Mouse (Mus musculus): ENCODE results near the gene Rnd2. TPM values are rescaled to one million over a fixed set of nuclear protein-coding genes. Genes with fewer than 3 reads are reported as not detected.
"Not testable (repeated sequence)": the region's sequence is repeated elsewhere in the genome, so short reads cannot be mapped to it uniquely, and the experiment has no call there.

Rnd2 gene
- polyA plus RNA-seq, 1 experiment from 2014 or later = 10.3 TPM

DNA sequence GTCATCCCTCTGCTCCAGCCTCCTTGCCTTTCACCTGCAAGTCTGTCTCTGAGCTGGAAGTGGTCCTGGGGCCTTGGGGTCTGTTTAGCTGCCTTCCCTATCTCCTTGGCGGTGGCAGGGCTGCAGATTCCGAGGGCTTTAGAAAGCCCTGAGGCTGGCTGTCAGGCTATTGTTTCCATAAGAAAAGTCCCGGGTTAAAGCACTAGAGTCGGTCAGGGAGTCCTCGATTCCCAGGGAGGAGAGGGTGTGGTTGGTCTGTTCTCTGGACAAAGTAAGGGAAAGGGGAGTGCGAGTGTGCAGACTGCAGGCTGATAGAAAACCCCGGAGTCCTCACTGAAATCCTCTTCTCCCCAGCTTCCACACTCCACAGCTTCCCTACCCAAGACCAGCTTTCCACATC is 5.4 kb downstream of the Rnd2 start:
- Histone ChIP-seq H3K4me3 (replicated peaks; ENCODE audit: low read depth, low read length) (no peak overlapping the region), H3K4me2 (ENCODE audit: low read length) (no peak overlapping the region), H3K27ac (no peak overlapping the region), H3K9ac (ENCODE audit: low read depth, low read length) (no peak overlapping the region), H3K27me3 (ENCODE audit: insufficient read depth, low read length) (no peaks in the 10 kb centered on the region), H3K9me3 (replicated peaks; ENCODE audit: low read length) (no peaks in the 10 kb centered on the region), H3K36me3 (ENCODE audit: insufficient read depth, low read length) (no peaks in the 10 kb centered on the region), H3K4me1 (replicated peaks; ENCODE audit: insufficient read depth, low read length) (peaks cover 5% of the 10 kb centered on the region; the same call in 1 of the 2 replicates)
- no peak for TF ChIP-seq CTCF (IDR thresholded peaks at IDR 0.05; ENCODE audit: low read depth)
- ATAC-seq (replicated peaks; ENCODE audit: low FRiP score, low read depth) = no peak
- WGBS = 49% methylated on average over 7 of the region's 7 CpGs
- DNase-seq (ENCODE audit: low spot score) = no peak

DNA sequence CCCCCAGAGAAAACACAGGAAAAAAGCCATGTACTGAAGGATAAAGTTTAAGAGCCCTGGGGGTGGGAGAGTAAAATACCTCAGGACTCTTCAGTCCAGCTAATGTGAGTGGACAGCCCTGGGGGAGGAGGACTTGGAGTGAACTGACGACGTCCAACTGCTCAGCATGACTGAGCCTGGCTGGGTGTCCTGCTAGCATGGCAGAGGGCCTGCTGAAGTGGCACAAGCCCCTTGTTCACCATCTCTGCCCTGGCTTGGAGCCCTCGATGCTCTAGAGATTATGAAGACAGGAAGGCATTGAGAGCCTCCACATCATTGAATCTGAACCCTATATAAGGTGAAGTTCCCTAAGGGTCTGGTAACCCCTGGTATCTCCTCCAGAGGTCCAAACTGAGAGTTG is 7.1 kb downstream of the Rnd2 start:
- DNase-seq (ENCODE audit: low spot score) = no peak
- ATAC-seq (replicated peaks; ENCODE audit: low FRiP score, low read depth) = no peak
- Histone ChIP-seq H3K4me1 (replicated peaks; ENCODE audit: insufficient read depth, low read length) (no peaks in the 10 kb centered on the region), H3K4me3 (replicated peaks; ENCODE audit: low read depth, low read length) (no peak overlapping the region), H3K27me3 (ENCODE audit: insufficient read depth, low read length) (no peaks in the 10 kb centered on the region), H3K9ac (ENCODE audit: low read depth, low read length) (no peak overlapping the region), H3K27ac (no peak overlapping the region), H3K9me3 (replicated peaks; ENCODE audit: low read length) (no peaks in the 10 kb centered on the region), H3K36me3 (ENCODE audit: insufficient read depth, low read length) (no peaks in the 10 kb centered on the region), H3K4me2 (ENCODE audit: low read length) (no peak overlapping the region)
- TF ChIP-seq CTCF (IDR thresholded peaks at IDR 0.05; ENCODE audit: low read depth) = no peak
- WGBS = 24% methylated on average over 3 of the region's 3 CpGs

DNA sequence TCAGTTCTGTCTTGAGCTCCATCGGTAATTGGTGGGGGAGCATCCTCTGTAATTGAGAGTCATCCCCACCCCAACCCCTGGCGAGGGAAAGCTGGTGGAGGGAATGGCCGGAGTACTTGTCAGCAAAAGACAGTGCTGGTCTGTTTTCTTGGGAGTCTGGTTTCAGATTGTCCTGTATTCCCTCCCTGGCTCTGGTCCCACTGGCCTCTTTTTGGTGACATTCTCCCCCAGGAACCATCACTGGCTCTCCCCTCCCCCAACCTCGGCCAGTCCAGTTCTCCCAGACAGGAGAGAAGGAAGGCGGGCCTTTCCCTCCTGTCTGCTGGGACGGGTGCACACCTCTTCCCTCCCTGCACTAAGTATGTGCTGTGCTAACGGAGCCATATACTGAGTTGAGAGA is 7.5 kb downstream of the Rnd2 start:
- Histone ChIP-seq H3K9me3 (replicated peaks; ENCODE audit: low read length) (no peaks in the 10 kb centered on the region), H3K36me3 (ENCODE audit: insufficient read depth, low read length) (no peaks in the 10 kb centered on the region), H3K4me1 (replicated peaks; ENCODE audit: insufficient read depth, low read length) (no peaks in the 10 kb centered on the region), H3K27ac (no peak overlapping the region), H3K27me3 (ENCODE audit: insufficient read depth, low read length) (no peaks in the 10 kb centered on the region), H3K4me3 (replicated peaks; ENCODE audit: low read depth, low read length) (no peak overlapping the region), H3K9ac (ENCODE audit: low read depth, low read length) (no peak overlapping the region), H3K4me2 (ENCODE audit: low read length) (no peak overlapping the region)
- DNase-seq (ENCODE audit: low spot score) (peak; percentile 33), ATAC-seq (replicated peaks; ENCODE audit: low FRiP score, low read depth) (no peak)
- TF ChIP-seq CTCF (IDR thresholded peaks at IDR 0.05; ENCODE audit: low read depth) = no peak
- 30% methylated on average over 7 of the region's 7 CpGs for WGBS

DNA sequence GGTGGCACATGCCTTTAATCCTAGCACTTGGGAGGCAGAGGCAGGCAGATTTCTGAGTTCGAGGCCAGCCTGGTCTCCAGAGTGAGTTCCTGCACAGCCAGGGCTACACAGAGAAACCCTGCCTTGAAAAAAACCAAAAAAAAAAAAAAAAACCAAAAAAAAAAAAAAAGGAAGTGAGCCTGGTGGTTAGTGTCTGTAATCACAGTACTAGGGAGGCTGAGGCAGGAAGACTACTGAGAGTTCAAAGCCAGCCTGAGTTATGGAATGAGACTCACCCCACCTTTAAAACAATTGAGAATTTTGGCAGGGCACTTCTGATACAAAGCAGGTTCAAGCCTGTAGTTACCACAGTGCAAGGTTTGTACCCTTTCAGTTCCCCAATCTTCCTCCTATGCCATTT is 8.9 kb downstream of the Rnd2 start:
- H3K27ac ChIP-seq; DNase-seq (ENCODE audit: low spot score); H3K36me3 ChIP-seq (ENCODE audit: insufficient read depth, low read length); H3K27me3 ChIP-seq (ENCODE audit: insufficient read depth, low read length); H3K4me1 ChIP-seq (replicated peaks; ENCODE audit: insufficient read depth, low read length); H3K9ac ChIP-seq (ENCODE audit: low read depth, low read length); H3K4me3 ChIP-seq (replicated peaks; ENCODE audit: low read depth, low read length); ATAC-seq (replicated peaks; ENCODE audit: low FRiP score, low read depth); H3K9me3 ChIP-seq (replicated peaks; ENCODE audit: low read length); H3K4me2 ChIP-seq (ENCODE audit: low read length): not testable (repeated sequence)
- 82% methylated on average over 1 of the region's 1 CpGs for WGBS

DNA sequence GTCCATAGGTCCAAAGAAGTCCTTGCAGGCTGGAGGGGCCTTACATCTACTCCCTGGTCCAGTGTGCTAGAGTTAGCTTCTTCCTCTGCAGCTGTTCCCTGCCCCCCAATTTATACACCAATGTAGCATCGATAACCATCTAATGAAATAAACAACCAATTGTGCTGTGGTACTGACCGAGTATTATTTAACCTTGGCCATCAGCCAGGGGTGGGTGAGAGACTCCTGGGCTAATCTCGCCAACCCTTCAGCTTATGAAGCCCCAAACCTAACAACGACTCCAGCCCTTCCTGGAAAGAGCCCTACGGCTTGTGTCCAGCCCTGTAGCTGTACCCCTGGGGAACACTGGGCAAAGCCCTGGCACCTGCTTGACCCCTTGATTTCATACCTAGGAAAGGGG is 9.5 kb downstream of the Rnd2 start:
- H3K9ac ChIP-seq (ENCODE audit: low read depth, low read length) = no peak overlapping the region
- no peaks in the 10 kb centered on the region for H3K36me3 ChIP-seq (ENCODE audit: insufficient read depth, low read length)
- H3K4me1 ChIP-seq (replicated peaks; ENCODE audit: insufficient read depth, low read length) = no peaks in the 10 kb centered on the region; the same call in 1 of the 2 replicates
- no peaks in the 10 kb centered on the region for H3K27me3 ChIP-seq (ENCODE audit: insufficient read depth, low read length)
- H3K4me2 ChIP-seq (ENCODE audit: low read length) = no peak overlapping the region
- H3K27ac ChIP-seq = no peak overlapping the region
- 75% methylated on average over 5 of the region's 5 CpGs for WGBS
- H3K9me3 ChIP-seq (replicated peaks; ENCODE audit: low read length) = no peaks in the 10 kb centered on the region
- DNase-seq (ENCODE audit: low spot score) (no peak), ATAC-seq (replicated peaks; ENCODE audit: low FRiP score, low read depth) (no peak)
- TF ChIP-seq CTCF (IDR thresholded peaks at IDR 0.05; ENCODE audit: low read depth) = no peak
- no peak overlapping the region for H3K4me3 ChIP-seq (replicated peaks; ENCODE audit: low read depth, low read length)

DNA sequence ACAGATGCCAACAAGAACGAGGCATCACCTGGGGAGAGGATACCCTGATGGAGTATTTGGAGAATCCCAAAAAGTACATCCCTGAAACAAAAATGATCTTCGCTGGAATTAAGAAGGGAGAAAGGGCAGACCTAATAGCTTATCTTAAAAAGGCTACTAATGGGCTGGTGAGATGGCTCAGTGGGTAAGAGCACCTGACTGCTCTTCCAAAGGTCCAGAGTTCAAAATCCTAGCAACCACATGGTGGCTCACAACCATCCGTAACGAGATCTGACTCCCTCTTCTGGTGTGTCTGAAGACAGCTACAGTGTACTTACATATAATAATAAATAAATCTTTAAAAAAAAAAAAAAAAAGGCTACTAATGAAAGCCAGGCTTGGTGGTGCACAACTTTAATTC is 11.6 kb downstream of the Rnd2 start:
- H3K4me2 ChIP-seq (ENCODE audit: low read length); H3K4me3 ChIP-seq (replicated peaks; ENCODE audit: low read depth, low read length); H3K4me1 ChIP-seq (replicated peaks; ENCODE audit: insufficient read depth, low read length); ATAC-seq (replicated peaks; ENCODE audit: low FRiP score, low read depth); H3K36me3 ChIP-seq (ENCODE audit: insufficient read depth, low read length); H3K9me3 ChIP-seq (replicated peaks; ENCODE audit: low read length); H3K27me3 ChIP-seq (ENCODE audit: insufficient read depth, low read length); H3K27ac ChIP-seq; H3K9ac ChIP-seq (ENCODE audit: low read depth, low read length); DNase-seq (ENCODE audit: low spot score): not testable (repeated sequence)
- 82% methylated on average over 4 of the region's 4 CpGs for WGBS

DNA sequence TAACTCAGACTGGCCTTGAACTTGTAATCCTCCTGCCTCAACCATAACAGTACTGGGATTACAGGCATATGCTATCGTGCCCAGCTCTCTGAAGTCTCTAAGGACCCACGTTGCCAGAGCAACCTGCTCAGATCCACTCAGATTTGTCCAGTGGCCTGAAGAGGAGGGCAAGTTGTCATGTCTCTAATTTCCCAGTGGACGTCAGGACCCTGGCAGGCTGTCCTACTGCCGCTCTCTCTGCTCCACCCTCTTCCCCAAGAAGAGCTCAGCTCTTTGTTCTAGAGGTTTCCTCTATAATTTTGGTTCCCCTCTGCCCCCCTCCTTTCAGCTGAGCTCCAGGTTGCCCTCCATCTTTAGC is 12.4 kb downstream of the Rnd2 start:
- no peaks in the 10 kb centered on the region for H3K27me3 ChIP-seq (ENCODE audit: insufficient read depth, low read length)
- 38% methylated on average over 4 of the region's 4 CpGs for WGBS
- no peaks in the 10 kb centered on the region; the same call in 1 of the 2 replicates for H3K4me1 ChIP-seq (replicated peaks; ENCODE audit: insufficient read depth, low read length)
- TF ChIP-seq CTCF (IDR thresholded peaks at IDR 0.05; ENCODE audit: low read depth) = no peak
- no peak overlapping the region for H3K4me3 ChIP-seq (replicated peaks; ENCODE audit: low read depth, low read length)
- H3K9ac ChIP-seq (ENCODE audit: low read depth, low read length) = no peak overlapping the region
- ATAC-seq (replicated peaks; ENCODE audit: low FRiP score, low read depth) = no peak
- H3K9me3 ChIP-seq (replicated peaks; ENCODE audit: low read length) = no peaks in the 10 kb centered on the region
- no peak for DNase-seq (ENCODE audit: low spot score)
- no peak overlapping the region for H3K4me2 ChIP-seq (ENCODE audit: low read length)
- no peaks in the 10 kb centered on the region for H3K36me3 ChIP-seq (ENCODE audit: insufficient read depth, low read length)
- no peak overlapping the region for H3K27ac ChIP-seq

Measured in kidney, postnatal 0 days (tissue).